Mouse (Mus musculus): ENCODE measurements at regions not wholly inside any gene's neighbourhood (a gene's known extent, or its start where the extent isn't known, plus 50 kb on each side); places are given as distances from the start of the nearest gene placed in this dataset.
A peak's percentile ranks its signal among the peaks of the same experiment; 100 is the strongest.

DNA sequence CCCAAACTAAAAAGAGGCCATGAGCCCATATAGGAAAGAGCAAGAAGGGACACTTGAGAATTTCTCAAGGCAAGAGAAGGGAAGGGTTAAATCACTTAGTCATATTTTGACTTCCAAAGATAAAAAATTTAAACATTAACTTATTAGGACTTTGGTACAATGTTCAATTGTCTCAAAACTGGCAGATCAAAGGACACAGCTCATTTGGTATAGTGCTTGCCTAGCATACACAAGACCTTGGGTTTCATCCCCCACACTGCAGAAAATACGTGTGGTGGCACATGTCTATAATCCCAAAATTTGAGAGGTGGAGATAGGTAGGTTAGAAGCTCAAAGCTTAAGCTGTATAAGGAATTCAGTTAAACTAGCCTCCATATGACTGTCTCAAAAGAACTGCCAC, 658.4 kb upstream of the Pfkp start:
- no peaks in the 10 kb centered on the region for H3K9me3 ChIP-seq (ENCODE audit: low read length)
- no peak overlapping the region for H3K4me3 ChIP-seq (ENCODE audit: low read depth, low read length)
- H3K4me2 ChIP-seq (ENCODE audit: low read depth, low read length): no peak overlapping the region
- no peak overlapping the region for H3K9ac ChIP-seq (replicated peaks)
- no peaks in the 10 kb centered on the region for H3K4me1 ChIP-seq (ENCODE audit: insufficient read depth)
- H3K27me3 ChIP-seq (ENCODE audit: insufficient read depth, low read length): no peaks in the 10 kb centered on the region
- H3K27ac ChIP-seq (ENCODE audit: low read depth): no peak overlapping the region
- no peak for DNase-seq
- ATAC-seq: no peak
- WGBS (ENCODE audit: insufficient replicate concordance): 41% methylated on average over 1 of the region's 1 CpGs
- no peaks in the 10 kb centered on the region for H3K36me3 ChIP-seq (replicated peaks; ENCODE audit: insufficient read depth, low read length)
- TF ChIP-seq CTCF (IDR thresholded peaks at IDR 0.05; ENCODE audit: low read depth) (no peak), EP300 (IDR thresholded peaks at IDR 0.05; ENCODE audit: low read depth) (no peak)

DNA sequence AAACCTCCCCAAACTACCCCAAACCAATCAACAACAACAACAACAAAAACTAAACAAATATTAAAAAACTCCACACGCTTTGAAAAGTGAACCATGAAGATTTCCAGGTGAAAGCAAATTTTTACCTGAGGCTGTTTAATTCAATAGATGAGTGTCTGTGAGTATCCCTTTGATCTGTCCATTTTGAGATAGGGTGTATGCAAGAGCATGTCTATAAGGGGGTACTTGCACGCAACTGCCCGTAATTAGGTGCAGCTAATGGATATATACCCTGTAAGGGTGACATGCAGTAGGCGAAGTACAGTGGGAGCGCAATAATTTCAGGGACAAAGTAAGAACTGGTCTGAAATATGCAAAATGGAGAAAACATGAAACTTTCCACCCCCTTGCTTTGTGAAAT, 658.8 kb upstream of the Pfkp start:
- Histone ChIP-seq H3K27ac (ENCODE audit: low read depth) (no peak overlapping the region), H3K4me3 (ENCODE audit: low read depth, low read length) (no peak overlapping the region), H3K9ac (replicated peaks) (no peak overlapping the region), H3K9me3 (ENCODE audit: low read length) (no peaks in the 10 kb centered on the region), H3K27me3 (ENCODE audit: insufficient read depth, low read length) (no peaks in the 10 kb centered on the region), H3K4me2 (ENCODE audit: low read depth, low read length) (no peak overlapping the region), H3K4me1 (ENCODE audit: insufficient read depth) (no peaks in the 10 kb centered on the region), H3K36me3 (replicated peaks; ENCODE audit: insufficient read depth, low read length) (no peaks in the 10 kb centered on the region)
- no peak for TF ChIP-seq CTCF (IDR thresholded peaks at IDR 0.05; ENCODE audit: low read depth)
- no peak for TF ChIP-seq EP300 (IDR thresholded peaks at IDR 0.05; ENCODE audit: low read depth)
- DNase-seq: no peak
- WGBS (ENCODE audit: insufficient replicate concordance): 84% methylated on average over 5 of the region's 5 CpGs
- ATAC-seq: no peak

DNA sequence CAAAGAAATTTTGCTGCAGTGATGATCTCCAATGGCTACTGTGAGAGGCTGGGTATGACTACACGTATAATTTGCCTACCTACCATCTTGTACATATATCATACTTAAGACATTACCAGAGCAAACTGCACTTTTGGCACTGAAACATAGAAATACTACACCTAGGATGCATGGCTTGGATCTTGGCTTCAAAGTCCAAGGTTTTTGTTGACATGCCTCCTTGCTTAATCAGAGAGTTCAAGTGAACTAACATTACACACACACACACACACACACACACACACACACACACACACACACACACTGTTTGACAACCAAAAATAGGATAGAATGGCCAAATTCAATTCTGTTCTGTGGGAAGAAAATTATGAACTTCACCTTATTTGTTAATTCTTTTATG, 664.9 kb upstream of the Pfkp start:
- H3K9me3 ChIP-seq (ENCODE audit: low read length): no peaks in the 10 kb centered on the region
- no peak overlapping the region for H3K9ac ChIP-seq (replicated peaks)
- H3K27me3 ChIP-seq (ENCODE audit: insufficient read depth, low read length): no peaks in the 10 kb centered on the region
- 76% methylated on average over 1 of the region's 1 CpGs for WGBS (ENCODE audit: insufficient replicate concordance)
- no peak overlapping the region for H3K4me2 ChIP-seq (ENCODE audit: low read depth, low read length)
- TF ChIP-seq CTCF (IDR thresholded peaks at IDR 0.05; ENCODE audit: low read depth): no peak
- no peak for TF ChIP-seq EP300 (IDR thresholded peaks at IDR 0.05; ENCODE audit: low read depth)
- no peak overlapping the region for H3K4me3 ChIP-seq (ENCODE audit: low read depth, low read length)
- DNase-seq: no peak
- ATAC-seq: peak; percentile 72
- H3K27ac ChIP-seq (ENCODE audit: low read depth): no peak overlapping the region
- no peaks in the 10 kb centered on the region for H3K4me1 ChIP-seq (ENCODE audit: insufficient read depth)
- H3K36me3 ChIP-seq (replicated peaks; ENCODE audit: insufficient read depth, low read length): no peaks in the 10 kb centered on the region

DNA sequence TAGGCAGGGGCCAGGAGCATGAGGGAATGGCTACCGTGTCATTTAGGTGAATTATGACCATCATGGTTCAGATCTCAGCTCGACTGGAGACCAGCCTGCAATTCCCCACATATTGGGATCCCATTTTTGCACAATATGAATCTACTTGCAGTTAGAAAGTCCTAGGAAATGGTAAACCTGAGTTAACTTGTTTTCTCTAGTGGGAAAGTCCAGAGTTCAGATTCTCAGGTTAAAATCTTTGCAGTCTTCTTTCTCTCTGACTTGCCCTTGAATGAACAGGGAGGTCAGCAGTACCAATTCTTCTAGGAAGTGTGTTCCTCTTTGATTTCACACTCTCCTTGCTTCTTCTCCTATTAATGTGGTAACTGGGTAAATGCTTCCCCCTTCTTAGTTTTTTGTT, 681.6 kb upstream of the Pfkp start:
- no peaks in the 10 kb centered on the region for H3K27me3 ChIP-seq (ENCODE audit: insufficient read depth, low read length)
- H3K9ac ChIP-seq (replicated peaks): no peak overlapping the region
- H3K36me3 ChIP-seq (replicated peaks; ENCODE audit: insufficient read depth, low read length): no peaks in the 10 kb centered on the region
- no peaks in the 10 kb centered on the region for H3K4me1 ChIP-seq (ENCODE audit: insufficient read depth)
- ATAC-seq (no peak), DNase-seq (no peak)
- WGBS (ENCODE audit: insufficient replicate concordance): 46% methylated on average over 2 of the region's 2 CpGs
- no peaks in the 10 kb centered on the region for H3K9me3 ChIP-seq (ENCODE audit: low read length)
- no peak overlapping the region for H3K27ac ChIP-seq (ENCODE audit: low read depth)
- H3K4me3 ChIP-seq (ENCODE audit: low read depth, low read length): no peak overlapping the region
- TF ChIP-seq CTCF (IDR thresholded peaks at IDR 0.05; ENCODE audit: low read depth) (no peak), EP300 (IDR thresholded peaks at IDR 0.05; ENCODE audit: low read depth) (no peak)
- no peak overlapping the region for H3K4me2 ChIP-seq (ENCODE audit: low read depth, low read length)

DNA sequence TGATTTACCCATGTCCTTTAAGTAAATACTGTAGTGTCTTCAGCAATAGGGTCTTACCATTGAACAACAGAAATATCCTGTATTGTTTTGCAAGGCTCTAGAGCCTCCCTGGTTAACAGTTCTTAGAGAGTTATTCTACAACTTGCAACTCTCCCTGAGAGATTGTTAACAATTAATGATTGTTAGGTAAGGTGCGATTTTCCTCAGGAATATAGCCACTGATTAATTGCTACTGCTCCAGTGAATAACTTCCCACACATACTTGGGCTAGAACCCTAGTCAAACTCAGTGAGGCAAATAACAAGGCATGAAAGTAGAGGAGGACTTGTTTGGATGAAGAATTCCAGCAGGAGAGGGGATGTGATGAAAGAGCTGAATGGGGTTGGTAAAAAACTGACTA, 697.2 kb upstream of the Pfkp start:
- ATAC-seq: no peak
- WGBS (ENCODE audit: insufficient replicate concordance): 70% methylated on average over 1 of the region's 1 CpGs
- no peak overlapping the region for H3K27ac ChIP-seq (ENCODE audit: low read depth)
- H3K9me3 ChIP-seq (ENCODE audit: low read length): no peaks in the 10 kb centered on the region
- H3K4me2 ChIP-seq (ENCODE audit: low read depth, low read length): no peak overlapping the region
- H3K4me3 ChIP-seq (ENCODE audit: low read depth, low read length): no peak overlapping the region
- no peaks in the 10 kb centered on the region for H3K27me3 ChIP-seq (ENCODE audit: insufficient read depth, low read length)
- no peaks in the 10 kb centered on the region for H3K36me3 ChIP-seq (replicated peaks; ENCODE audit: insufficient read depth, low read length)
- H3K9ac ChIP-seq (replicated peaks): no peak overlapping the region
- no peak for TF ChIP-seq CTCF (IDR thresholded peaks at IDR 0.05; ENCODE audit: low read depth)
- TF ChIP-seq EP300 (IDR thresholded peaks at IDR 0.05; ENCODE audit: low read depth): no peak
- no peaks in the 10 kb centered on the region for H3K4me1 ChIP-seq (ENCODE audit: insufficient read depth)
- DNase-seq: no peak

DNA sequence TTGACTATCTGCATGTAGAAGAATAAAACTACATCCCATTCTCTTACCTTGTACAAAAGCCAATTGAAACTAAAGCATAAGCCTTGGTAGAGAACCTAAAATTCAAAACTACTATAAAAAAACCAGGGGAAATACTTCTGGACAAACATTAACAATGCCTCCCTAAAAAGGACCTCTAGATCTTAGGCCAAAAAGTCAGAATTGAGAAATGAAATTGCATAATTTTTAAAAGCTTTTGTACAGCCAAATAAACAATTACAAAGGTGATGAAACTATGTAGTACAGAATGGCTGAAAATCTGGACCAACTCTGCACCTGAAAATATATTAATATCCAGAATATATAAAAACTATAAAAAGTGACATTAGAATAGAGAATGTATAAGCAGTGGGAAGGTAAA, 699.9 kb upstream of the Pfkp start:
- DNase-seq: no peak
- TF ChIP-seq EP300 (IDR thresholded peaks at IDR 0.05; ENCODE audit: low read depth) (no peak), CTCF (IDR thresholded peaks at IDR 0.05; ENCODE audit: low read depth) (no peak)
- Histone ChIP-seq H3K4me2 (ENCODE audit: low read depth, low read length) (no peak overlapping the region), H3K9me3 (ENCODE audit: low read length) (no peaks in the 10 kb centered on the region), H3K27ac (ENCODE audit: low read depth) (no peak overlapping the region), H3K4me1 (ENCODE audit: insufficient read depth) (no peaks in the 10 kb centered on the region), H3K36me3 (replicated peaks; ENCODE audit: insufficient read depth, low read length) (no peaks in the 10 kb centered on the region), H3K4me3 (ENCODE audit: low read depth, low read length) (no peak overlapping the region), H3K27me3 (ENCODE audit: insufficient read depth, low read length) (no peaks in the 10 kb centered on the region), H3K9ac (replicated peaks) (no peak overlapping the region)
- ATAC-seq: no peak

DNA sequence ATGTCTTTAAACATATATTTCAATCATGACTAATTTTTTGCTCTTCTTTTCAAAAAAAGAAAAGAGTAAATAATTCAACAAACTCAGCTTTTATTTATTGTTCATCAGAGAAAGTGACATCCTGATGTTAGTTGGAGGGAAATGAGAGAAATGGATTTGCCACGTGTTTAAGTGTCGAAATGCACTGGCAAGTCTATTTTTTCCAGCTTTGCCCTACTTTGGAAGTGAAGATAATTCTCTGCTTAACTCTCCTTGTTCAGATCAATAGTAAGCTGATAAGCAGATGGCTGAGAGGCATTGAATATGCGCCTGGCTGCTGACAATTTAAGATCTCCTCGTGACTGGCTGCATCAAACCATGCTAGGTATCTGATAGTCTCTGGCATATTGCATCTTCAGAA, 704.4 kb upstream of the Pfkp start:
- Histone ChIP-seq H3K27me3 (ENCODE audit: insufficient read depth, low read length) (no peaks in the 10 kb centered on the region), H3K4me1 (ENCODE audit: insufficient read depth) (no peaks in the 10 kb centered on the region), H3K9ac (replicated peaks) (no peak overlapping the region), H3K36me3 (replicated peaks; ENCODE audit: insufficient read depth, low read length) (no peaks in the 10 kb centered on the region), H3K4me3 (ENCODE audit: low read depth, low read length) (no peak overlapping the region), H3K27ac (ENCODE audit: low read depth) (no peak overlapping the region), H3K4me2 (ENCODE audit: low read depth, low read length) (no peak overlapping the region), H3K9me3 (ENCODE audit: low read length) (no peaks in the 10 kb centered on the region)
- no peak for ATAC-seq
- no peak for DNase-seq
- TF ChIP-seq EP300 (IDR thresholded peaks at IDR 0.05; ENCODE audit: low read depth) (no peak), CTCF (IDR thresholded peaks at IDR 0.05; ENCODE audit: low read depth) (no peak)
- WGBS (ENCODE audit: insufficient replicate concordance): 67% methylated on average over 4 of the region's 4 CpGs

All from liver, postnatal 0 days (tissue).